Mouse (Mus musculus) testis, adult 2 months (tissue): Measurements from ENCODE around the gene Ptgs2.

Experiments used
- CTCF ChIP-seq: fragments of 200-500 bp; IDR thresholded peaks from 2 replicates; pipeline ENCODE4 v1.5.1; 2012; ENCODE audit warnings: low read depth, mild to moderate bottlenecking, inconsistent platforms, low read length, moderate library complexity; ENCODE audit not compliant: control insufficient read depth, insufficient read depth, insufficient replicate concordance
- POLR2A ChIP-seq: fragments of 200-500 bp; IDR thresholded peaks from 2 replicates; pipeline ENCODE4 v1.6.1; 2012; ENCODE audit warnings: low read depth, mild to moderate bottlenecking, inconsistent platforms, low read length, moderate library complexity; ENCODE audit not compliant: control insufficient read depth

- TF ChIP-seq POLR2A (no peak), CTCF (no peak)
These were observed at the start of gene Ptgs2 for GRCm38 (mm10) chr1:150099790-150100333.
